Mouse (Mus musculus): Measurements from ENCODE around the gene Gm21905. TPM values are rescaled to one million over a fixed set of nuclear protein-coding genes. Genes with fewer than 3 reads are reported as not detected.
A peak's percentile ranks its signal among the peaks of the same experiment; 100 is the strongest.

Gene Gm21905
- total RNA-seq (2022), result not detected

DNA sequence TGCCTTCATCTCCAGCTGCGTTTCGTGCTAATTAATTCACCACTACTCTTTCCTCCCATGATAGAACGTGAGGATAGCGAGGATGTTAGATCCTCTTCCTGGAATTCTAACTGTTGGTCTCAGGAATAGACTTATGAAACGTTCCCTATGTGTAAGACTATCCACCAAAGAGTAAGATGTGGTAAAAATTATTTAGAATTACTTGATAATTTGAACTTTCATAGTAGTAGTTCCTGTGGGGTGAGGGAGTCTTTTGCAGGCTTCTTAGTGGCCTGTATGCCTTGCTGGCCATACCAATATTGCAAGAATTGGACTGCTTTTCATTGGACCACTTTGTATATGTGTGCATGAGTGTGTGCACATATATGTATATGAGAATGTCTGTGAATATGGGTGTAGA lies at the start of gene Gm21905:
Gene Gm21905, minus strand, starts transcription at position 101 of the 400 bp plus-strand sequence.
- DNase-seq (ENCODE audit: low spot score in 2 of 2), result no peak

DNA sequence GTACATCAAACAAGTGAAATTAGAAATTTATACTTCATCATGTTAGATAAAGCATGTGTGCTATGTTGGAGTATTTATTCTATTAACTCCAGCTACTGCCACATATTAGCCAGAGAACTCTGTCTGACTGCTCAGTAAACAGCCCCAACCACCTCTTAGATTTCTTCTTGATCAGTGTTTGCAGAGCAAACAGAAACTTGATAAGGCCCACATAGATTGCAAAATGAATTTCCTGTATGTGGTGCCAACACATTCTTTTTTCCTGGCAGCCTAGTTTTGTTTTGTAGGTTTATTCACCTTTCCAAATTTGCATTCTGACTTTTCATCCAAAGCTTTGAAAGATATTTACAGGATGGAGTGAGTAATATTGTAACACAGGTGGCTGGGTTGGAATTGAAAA lies 44.2 kb upstream of the Gm21905 start:
- no peak for DNase-seq (ENCODE audit: low spot score in 2 of 2)

DNA sequence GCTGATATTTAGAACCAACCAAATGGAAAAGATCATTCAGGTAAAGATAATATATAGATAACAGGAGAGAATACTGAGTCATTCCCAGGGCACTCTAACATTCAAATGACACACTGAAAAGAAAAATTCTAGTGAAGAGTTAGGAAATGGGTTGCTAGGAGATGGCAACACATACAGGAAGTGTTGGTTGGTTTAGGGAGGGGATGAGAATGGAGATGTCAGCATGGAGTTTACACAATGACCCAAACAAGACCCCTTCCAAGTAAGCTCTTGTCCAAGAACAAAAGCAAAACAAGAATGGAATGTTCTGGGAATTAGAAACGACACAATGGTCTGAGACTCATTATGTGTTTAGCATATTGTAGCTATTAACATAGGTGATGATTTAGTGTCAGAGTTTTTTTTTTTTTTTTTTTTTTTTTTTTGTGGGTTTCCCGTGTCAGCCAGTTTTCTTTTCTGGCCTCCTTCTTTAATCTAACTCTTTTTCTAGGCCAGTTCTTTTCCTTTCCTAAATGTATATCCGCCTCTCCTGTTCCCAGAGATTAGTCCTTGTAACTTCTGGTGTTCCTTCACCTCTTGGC lies 35.8 kb upstream of the Gm21905 start:
- no peak for DNase-seq (ENCODE audit: low spot score in 2 of 2)

DNA sequence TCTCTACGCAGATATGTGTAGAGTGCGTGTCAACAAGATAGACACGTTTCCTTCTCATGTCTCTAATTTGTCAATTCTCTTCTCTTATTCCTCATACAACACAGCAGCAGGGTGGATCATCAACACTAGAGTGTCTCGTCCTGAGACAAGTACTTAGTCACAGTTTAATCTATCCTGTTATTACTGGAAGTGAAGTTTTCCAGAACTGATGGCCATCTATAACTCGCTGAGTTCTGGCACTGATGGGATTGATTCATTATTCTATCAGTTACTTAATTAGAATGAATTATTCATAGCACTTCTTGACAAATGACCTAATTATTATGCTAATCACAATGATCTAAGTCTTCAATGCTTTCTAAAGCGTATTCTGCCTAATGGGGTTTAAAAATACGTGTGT lies 23.3 kb upstream of the Gm21905 start:
- DNase-seq (ENCODE audit: low spot score in 2 of 2), result no peak

DNA sequence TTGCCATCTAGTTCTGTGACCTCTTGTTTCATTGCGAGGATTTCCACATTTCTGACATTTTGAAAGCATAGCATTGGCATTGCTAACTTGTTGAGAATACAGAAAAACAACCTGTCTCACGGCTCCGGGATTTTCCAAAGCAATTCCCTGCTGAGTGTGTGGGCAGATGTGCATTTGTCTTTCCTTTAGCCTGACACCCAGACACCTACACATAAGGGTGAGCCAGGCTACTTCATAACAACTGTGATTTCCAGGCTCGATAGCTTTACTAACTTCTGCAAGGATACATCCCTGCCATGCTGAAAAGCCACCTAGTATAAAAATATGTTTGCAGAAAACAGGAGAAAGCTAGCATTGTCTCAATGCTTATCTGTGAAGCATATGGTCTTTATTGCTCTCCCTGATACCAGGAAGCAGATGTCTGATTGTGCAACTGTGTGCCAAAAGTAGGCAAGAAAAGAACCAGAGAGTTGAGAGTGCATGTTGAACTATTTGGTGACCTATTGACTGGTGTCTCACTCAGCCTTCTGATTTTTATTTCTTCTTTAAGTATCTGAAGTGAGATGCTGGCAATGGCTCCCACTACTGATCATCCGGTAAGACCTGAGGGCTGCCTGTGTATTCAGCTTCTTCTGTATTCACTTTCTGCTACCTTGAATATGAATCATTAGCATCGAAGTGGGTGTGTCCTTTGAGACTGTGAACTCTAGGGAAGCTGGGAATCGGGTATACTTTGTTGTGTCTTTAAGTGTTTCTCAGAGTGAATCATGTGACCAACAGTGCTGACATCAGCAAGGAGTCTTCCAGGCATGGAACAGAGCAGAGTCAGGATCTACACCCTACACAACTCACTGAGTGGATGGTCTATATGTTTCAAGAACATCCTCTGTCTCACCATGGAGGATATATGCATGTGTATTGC lies 15.7 kb upstream of the Gm21905 start:
- no peak for DNase-seq (ENCODE audit: low spot score in 2 of 2)

DNA sequence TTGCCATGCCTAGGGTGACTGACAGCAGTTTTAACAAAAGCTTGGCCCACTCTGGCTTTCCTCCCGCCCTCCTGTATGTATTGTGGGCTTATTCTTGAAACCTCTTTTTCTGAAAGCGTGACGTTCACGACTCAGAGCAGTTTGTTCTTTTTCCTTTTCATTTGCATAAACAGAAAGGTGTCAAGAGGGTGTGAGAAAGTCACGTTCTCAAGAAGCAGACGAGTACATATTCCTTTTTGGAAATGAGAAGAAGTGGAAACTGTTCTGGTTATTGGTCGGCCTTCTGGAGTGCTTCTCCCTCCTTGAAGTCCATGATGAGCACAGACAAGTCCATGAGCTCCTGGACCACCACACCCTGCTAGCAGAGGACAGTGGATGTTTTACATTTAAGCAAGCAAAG lies 9.3 kb upstream of the Gm21905 start:
- DNase-seq (ENCODE audit: low spot score in 2 of 2), result no peak

DNA sequence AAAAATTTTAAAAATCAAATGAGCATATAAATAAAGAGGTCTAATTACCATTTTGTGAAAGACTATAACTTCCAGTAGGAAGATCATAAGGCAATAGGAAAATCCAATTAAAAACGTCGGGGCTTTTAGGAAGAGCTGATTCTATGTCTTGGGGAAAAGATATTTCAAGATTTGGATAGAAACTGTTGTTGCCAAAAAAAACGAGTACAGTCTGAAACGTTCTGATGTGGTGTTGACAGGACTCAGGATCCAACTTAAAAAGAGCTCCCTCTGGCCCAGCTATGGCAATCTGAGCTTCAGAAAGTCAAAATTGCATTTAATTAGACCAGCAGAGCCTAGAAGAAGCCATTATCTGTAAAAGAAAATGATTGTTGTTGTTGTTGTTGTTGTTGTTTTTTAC lies 7.9 kb upstream of the Gm21905 start:
- no peak for DNase-seq (ENCODE audit: low spot score in 2 of 2)

DNA sequence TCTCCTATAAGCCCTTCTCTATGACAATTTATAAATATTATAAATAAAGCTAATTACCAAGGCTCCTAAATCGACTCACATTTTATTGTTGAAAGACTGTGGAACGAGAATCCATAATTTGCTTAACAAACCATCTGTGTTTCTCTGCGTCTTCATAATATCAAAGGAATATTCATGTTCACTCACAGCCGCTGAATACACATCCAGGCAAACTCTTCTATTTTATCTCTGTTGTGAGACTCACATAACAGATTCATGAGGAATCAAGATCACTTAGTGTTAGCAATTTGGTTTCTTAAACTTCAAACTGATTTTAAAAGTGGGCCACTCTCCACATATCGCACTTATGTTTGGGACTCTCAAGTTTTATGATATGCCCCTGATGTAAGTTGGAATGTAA lies 1.9 kb upstream of the Gm21905 start:
- DNase-seq (ENCODE audit: low spot score in 2 of 2), result no peak

DNA sequence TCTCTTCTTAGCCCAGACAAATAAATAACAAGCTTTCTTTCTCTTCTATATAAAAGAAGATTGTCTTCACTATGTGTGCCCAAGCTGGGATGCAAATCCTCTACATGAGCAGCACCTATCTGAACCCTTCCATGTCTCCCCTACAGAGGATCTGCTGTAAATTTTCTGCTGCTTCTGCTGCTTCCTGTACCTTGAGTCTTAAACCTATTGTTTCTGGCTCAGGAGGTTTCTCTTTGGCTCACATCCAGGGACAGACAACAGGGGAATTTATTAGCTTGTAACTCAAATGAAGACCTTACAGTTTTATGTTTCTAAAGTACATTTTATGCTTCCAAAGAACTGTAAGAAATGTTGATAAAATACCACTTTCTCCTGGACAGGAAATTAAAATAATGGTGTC lies 785 bp upstream of the Gm21905 start:
- no peak for DNase-seq (ENCODE audit: low spot score in 2 of 2)

DNA sequence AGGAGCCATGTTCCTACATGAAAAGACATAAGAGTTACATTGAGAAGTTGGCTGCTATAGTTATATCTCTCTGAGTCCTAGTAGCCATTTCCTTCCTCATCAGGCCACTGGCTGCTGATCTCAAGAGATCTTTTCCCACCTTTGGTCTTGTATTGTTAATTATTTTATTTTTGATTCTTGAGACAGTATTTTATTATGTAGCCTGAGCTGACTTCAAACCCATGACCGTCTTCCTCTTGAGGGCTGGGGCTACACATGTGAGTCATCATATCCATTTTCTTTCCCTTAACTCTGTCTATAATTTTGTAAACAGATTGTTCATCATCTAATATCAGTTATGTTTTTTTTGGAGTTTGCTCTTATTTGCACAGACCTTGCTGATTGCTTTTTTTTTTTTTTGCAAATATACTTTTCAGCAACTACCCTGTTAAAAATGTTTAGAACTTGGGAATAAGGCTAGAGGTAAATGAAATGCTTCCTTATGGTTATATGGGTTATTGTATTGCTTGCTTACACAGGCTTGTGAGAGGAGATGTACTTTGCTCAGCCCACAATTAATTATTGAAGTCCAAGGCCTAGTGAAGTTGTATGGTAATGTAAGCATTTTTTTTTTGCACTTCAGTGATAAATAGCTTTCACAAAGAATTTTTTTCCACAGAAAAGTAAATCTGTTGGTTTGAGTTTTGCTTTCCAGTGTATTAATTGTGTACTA lies 2.0 kb downstream of the Gm21905 start:
- no peak for DNase-seq (ENCODE audit: low spot score in 2 of 2)

DNA sequence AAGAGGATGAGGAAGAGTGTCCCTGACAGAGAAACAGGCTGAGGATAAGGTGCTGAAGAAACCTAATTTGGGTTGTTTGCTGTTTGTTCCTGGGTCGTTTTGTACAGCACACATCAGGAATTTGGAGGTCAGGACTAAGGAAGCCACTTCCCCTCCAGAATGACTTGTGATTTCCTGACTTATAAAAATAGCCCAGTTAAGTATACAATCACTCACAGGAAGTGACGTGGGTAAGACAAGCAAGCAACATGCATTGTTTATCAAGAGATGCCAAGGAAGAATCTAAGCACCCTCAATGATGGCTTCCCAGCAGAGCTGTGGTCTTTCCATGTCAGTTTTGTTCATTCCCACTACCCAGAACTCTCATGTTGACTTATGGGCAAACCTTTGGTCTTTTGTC lies 3.0 kb downstream of the Gm21905 start:
- DNase-seq (ENCODE audit: low spot score in 2 of 2), result no peak

DNA sequence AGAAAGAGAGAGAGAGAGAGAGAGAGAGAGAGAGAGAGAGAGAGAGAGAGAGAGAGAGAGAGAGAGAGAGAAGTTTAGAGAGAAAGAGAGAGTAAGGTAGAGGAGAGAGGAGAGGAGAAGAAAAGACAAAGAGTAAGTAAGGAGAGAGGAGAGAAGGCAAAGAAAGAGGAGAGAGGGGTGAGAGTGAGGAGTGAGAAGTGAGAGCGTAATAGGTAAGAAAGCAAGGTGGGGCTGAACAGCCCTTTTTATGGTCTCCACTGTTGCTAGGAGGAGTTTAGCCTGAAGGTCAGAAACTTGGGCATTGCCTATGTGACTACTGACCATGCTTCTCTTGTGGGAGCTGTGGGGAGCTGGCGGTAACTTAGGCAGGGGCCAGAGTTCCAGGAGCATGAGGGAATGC lies 4.9 kb downstream of the Gm21905 start, which contains the start of gene Gm5108:
Gene Gm5108, plus strand, starts transcription at position 301 of the 400 bp plus-strand sequence.
- DNase-seq (ENCODE audit: low spot score in 2 of 2), result no peak

DNA sequence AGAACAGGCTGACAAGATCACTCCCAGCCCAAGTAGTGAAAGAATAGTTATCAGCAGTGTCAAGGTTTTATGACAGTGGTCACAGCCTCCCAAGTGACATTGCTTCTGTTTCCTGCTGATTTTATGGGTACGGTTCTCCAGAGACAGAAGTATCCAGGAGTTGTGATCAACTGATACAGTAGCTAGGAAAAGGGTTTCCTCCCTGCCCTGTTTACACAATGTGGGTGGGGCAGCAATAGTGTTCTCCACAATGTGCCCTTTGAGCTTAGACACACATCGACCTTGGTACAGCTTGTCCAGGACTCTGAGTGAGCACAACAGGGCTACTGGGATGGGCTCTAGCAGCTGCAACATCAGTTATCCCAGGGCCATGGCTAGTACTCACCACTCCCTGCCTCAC lies 14.6 kb downstream of the Gm21905 start:
- no peak for DNase-seq (ENCODE audit: low spot score in 2 of 2)

DNA sequence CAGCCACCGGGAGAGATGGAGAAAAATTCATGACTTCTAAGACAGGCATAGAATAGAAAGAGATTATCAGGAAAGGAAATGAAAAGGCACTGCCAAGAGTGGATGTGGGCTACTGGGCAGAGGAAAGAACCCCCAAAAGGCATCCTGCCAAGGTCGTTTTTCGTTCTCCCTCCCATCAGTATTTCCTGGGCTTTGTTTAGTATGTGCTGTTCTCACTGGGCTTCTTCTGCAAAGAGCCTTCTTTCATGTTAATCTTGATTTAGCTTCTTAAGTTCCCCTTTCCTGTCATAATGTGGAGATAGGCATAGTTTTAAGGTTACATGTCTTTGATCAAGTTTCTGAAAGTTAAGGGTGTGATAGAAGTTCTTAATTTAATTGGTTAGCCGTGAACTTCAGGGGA lies 15.6 kb downstream of the Gm21905 start:
- DNase-seq (ENCODE audit: low spot score in 2 of 2), result no peak

DNA sequence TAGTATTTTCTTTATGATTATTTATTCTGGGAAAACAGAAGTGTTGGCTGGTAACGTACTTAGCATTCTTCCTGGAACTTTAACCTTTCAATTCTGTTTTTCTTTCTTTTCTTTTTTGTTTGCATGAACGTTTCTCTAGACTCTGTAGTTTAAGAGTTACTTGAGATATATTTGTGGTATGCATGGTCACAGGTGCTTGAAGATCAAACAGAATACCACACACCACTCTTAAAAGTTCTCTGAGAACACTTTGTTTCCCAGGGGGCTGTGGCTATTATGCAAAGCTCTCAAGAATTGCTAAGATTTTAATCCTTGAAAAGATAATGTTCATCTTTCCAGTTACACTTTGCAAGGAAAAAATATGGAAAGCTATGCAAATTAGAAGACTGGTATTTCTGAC lies 41.7 kb downstream of the Gm21905 start:
- no peak for DNase-seq (ENCODE audit: low spot score in 2 of 2)

DNA sequence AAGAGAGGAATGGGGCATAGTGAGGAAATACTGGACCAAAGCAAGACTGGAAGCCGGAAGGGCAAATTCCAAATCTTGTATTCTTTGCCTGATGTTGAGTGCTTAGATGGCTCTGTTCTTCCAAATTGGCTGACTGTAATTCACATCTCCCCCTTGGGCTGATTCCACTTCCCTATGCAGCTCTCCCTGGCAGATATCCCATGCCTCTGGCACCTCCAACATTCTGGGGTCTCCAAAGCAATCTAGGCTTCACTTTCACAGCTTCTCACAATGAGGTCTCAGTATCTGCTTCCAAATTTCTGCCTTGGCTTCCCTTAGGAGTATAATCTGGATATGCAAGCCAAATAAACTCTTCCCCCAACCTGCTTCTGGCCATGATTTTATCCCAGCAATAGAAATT lies 47.3 kb downstream of the Gm21905 start:
- DNase-seq (ENCODE audit: low spot score in 2 of 2), result no peak

DNA sequence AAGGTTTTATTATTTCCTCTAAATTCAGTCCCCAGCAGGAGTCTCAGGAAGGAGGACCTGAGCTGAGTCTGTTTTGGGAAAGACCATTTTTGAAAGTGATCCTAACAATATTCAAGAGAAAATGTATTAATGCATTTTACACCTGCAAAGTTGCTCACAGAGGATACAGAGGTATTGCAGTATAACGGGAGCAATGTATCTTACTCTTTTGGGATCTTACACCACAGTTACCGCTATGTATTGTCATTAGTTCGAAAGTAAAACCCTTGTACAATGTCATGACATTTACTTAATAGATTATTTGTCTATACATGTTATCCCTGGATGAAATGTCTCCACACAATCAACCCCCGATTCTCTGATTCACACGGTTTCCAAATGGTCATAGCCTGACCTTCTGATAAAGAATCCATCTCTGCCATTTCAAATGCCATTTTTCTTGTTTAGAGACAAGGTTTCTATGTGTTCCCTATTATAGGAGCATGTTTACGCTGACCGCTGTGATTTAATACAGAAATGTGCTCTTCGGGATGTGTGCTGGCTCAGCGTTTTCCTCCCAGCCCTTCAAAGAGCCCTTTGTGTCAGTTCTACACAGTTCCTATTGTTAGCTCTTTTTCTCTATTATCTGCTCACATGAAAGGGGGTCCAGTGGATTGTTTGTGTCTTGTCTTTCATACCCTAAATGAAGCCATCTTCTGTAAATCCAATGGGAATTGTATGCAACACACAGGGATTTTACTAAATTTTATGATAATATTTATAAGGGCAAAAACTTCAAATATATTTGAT lies 61.6 kb downstream of the Gm21905 start:
- no peak for DNase-seq (ENCODE audit: low spot score in 2 of 2)

DNA sequence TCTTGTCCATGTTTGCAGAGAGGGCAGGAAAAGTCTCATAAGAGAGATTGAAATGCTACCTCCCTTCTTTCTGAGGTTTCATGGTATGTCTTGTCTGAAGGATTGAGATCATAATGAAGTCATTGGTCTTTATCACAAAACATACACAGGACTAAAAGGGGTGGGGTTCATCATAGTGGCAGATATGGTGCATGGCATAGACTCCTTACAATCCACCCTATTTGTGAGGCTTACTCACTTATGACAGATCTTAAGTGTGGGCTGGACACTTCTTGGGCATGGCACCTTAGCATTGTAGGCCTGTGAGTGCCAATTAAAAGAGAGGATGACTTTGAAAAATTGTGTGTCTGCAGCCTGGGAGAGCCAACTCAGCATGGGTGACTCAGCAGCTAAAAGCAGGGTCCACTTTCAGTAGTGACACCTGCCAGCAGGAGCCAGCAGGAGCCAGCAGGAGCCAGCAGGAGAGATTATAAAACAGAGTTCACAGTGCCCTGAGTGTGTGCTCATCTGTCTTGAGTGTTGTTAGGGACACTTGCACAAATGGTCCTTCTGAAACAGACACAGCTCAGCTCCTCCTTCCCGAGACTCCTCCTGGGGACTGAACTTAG lies 62.6 kb downstream of the Gm21905 start:
- peak; percentile 30 to 56 for DNase-seq (ENCODE audit: low spot score in 2 of 2)
